Mouse (Mus musculus) regulatory T cell (primary cell): ENCODE results near the gene Prdm10.

Experiments used
- in situ Hi-C: fragments of 300-600 bp; cut with MboI, MseI; formaldehyde crosslinking; loops from one replicate; pipeline ENCODE4 v1.15.1; 2025; ENCODE audit warnings: high pct_unique_total_duplicates

Gene Prdm10

DNA sequence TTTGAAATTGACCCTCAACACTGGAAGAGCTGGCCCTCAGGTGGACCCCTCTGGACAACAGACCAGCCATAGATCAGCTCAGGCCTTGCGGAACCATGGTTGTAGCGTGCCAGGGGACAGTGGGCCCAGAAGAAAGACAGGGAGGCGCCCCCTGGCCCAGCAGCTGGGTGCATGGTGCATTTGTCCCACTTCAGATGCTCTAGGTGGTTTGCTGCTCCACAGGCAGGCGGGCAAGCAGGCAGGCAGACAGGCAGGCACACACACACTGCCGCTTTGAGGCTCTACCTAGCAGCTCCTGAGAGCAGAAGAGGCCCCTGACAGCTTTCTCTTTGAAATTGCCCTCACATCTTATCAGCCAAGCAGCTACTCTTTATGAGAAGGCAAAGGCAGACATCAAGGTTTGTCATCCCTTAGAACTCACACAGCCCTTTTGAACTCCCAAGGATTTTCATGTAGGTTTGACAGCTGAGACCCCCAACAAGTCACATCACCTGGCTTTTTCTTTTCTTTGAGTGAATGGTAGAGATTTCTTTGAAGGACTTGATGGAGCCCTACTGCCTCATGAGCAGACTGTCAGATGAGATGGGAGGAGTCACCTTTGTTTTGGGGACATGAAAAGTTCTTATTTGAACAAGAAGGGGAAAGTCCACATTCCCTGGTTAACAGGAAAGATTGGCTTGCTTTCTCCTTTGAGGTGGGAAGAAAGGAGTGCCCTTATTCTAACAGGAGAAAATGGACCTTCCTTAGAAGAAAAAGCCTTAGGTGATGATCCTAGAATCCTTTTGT, 21.4 kb downstream of the Prdm10 start:
- in situ Hi-C loops, result no loop called here

DNA sequence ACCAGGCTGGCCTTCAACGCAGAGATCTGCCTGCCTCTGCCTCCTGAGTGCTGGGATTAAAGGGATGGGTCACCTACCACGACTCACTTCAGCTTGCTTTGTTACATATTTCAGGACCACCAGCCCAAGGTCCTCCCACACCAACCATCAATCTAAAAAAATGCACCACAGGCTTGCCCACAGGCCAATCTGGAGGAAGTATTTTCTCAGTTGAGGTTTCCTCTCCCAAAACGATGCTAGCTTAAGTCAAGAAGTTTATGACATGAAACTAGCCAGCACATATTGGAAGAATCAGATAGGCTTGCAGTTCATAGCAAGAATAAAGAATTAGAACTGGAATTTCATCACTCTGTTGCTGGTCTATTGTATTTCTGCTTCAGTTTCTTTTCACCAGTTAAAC, 24.0 kb downstream of the Prdm10 start:
- in situ Hi-C loops, result no loop called here

DNA sequence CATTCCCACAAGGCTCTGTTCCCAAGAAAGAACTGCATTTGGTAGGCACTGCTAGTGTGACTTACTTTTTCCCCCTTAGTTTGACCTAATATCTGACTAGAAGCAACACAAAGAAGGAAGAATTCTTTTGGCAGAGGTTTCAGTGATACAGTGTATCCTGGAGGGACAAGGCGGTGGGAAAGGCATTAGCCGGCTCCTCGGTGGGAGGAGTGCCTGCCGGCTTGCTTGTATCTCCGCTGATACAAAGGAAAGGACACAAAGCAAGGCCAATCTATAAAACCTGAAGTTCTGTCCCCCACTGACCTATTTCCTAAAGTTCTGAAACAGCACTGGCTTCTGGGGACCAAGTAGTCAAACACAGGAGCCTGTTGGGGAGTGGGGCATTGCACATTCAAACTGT, 24.8 kb downstream of the Prdm10 start:
- in situ Hi-C loops, result no loop called here

DNA sequence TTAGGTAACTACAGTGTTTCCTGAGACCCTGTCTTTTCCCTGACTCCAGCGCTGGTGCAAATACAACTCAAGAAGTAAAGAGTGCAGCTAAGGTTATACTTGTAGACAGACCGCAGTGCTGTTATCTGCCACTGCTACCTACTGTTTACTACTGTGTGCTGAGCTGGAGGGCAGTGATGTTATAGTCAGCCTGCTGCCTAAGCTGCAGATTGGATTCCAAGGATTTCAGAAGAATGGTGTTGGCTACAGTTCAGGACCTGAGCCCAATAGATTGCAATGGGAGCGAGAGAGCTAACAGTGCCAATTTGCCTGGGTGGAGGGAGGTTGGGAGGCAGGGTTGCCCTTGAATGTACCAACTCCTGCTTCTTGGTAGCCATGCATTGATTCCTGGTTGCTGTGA, 25.5 kb downstream of the Prdm10 start:
- in situ Hi-C loops, result no loop called here

DNA sequence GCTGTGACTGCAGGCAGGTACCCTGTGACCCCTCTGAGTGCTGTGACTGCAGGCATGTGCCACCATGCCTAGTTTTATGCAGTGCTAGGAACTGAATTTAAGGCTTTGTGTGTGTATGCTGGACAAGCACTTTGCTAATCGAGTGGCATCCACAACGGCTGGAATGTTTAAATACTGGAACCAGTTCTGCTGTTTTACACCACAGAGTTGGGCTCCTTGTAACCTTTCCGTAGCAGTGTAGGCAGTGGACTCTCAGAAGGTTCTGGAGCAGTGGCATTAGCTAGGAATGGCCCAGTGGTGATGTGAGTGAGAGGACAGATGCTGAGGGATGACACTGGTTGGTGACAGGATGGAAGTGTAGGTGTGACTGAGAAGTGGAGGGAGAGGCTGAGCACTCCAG, 26.9 kb downstream of the Prdm10 start:
- in situ Hi-C loops, result no loop called here

DNA sequence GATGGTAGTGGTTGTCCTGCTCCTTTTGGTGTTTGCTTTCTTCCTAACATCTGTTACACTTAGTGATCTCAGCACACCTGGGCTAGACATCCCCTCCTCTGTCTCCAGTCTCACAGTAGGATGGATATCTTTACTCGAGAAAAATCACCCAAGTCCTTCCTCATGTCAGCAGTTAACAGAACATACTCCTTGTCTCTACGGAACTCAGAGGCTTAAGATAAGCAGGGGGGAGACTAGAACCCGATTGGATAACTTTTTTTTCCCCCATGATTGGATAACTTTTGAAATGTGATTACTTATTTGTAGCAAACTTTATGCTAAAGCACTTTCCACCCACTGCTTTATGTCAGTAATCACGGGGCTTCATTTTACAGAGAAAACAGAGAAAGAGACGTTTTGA, 28.7 kb downstream of the Prdm10 start:
- in situ Hi-C loops, result no loop called here

DNA sequence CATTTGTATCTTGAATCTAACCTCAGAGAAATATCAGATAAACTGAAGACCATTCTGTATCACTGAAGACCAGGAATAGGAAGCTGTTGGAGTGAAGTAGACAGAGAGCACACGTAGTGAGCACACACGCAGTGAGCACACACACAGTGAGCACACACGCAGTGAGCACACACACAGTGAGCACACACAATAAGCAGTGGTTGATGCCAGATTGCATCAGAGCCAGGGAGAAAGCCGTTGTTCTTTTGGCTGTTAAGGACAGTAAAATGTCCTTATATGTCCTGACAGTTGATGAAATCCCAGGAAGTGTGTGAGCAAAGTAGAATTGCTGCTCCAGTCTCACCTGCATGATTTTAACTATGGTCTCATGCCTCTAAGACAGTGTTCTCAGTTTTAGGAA, 30.3 kb downstream of the Prdm10 start:
- in situ Hi-C loops, result no loop called here

DNA sequence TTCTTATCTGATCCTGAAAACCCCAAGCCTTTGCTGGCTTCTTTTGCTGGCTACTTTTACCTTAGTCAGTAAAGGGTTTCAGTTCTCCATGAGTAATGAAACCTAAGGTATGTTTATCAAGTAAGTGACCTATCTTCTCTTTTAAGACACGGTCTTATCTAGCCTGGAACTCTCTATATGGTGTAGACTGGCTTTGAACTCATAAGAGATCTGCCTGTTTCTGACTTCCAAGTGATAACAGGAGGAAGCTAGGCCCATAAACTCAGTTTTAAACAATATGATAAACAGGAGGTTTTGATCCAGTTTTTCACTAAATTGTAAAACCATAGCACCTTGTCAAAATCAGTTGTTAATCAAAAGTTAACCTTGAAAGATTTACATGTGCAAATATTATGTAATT, 33.5 kb downstream of the Prdm10 start:
- in situ Hi-C loops, result no loop called here

DNA sequence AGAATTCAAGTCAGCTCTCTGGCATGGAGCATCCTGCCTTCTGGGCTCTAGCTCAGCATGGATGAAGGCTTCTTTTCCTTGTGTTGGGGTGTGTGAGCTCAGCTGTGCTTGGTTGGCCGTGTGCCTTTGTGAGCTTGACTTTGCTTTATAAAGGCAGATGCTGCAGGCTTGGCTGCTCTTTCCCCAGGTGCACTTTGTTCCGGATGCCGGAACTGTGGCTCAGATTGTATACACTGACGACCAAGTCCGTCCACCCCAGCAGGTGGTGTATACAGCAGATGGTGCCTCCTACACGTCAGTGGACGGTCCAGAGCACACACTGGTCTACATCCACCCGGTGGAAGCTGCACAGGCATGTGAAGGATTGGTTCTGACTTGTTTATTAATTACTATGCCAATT, 35.6 kb downstream of the Prdm10 start:
- in situ Hi-C loops, result no loop called here

DNA sequence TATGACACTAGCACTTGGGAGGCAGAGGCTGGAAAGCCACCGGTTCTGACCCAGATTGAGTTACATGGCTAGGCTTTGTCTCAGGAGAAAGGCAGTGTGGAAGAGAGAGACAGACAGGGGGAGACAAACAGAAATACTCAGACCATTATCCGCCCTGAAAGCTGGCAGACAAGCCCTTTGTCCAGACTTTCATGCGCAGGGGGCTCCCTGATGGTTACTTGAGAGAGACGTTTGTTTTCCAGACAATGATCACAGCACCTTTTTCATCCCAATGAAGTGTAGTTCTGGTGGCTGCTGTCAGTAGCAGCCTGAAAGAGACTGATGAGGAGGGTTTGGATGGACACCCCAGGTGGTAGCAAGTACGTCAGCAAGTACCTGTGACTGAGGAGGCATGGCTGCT, 38.6 kb downstream of the Prdm10 start:
- in situ Hi-C loops, result no loop called here

DNA sequence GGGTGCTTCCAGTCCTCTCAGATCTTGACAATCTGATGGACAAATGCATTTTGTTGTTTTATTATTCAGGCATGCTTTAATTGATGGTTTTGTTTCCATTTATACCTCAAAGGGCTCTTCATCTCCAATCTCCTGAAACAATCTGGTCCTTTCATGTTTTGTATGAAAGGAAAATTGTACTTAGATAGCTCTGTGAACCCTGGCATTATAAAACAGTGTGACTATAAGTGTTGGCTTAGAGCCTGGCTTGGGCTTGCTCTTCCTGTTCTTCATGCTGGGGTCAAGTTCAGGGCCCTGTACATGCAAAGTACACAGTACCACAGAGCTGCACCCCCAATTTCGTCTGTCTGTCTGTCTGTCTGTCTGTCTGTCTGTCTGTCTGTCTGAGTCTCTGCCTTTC, 40.4 kb downstream of the Prdm10 start:
- in situ Hi-C loops, result no loop called here

DNA sequence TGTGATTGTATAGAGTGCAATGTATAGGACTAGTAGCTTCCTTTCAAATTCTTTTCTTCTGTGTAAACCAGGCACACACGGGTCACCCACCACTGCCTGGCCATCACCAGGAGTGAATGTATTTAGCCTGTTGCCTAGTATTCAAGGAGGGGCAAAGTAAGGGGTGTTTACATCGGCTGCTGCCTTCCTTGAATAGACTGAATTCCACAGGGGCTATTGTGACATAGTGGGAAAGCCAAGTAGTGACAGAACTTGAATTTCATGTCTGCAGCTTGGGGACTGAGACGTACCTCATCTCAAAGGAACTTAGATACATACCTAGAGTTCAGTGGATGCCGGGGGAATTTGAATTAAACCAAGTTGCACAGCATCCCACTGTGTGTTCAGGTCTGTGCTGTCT, 41.2 kb downstream of the Prdm10 start:
- in situ Hi-C loops, result no loop called here

DNA sequence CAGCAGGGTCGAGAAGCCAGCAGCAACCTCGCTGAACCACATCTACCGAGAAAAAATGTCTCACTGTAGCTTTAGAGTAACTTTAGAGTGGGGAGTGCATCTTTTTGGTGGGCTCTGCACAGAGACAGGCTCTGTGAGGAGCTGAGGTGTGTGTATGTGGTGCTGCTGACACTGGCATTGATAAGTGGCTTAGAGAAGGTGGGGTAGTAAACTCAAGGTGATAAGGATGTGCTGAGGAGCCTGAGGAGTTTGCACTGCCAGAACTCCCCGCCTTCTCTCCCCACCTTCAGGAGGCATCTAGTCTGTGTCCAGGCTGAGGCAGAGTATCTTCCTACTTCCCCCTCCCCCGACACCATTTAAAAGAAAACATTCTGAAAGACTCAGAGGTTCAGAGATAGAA, 41.8 kb downstream of the Prdm10 start:
- in situ Hi-C loops, result no loop called here

DNA sequence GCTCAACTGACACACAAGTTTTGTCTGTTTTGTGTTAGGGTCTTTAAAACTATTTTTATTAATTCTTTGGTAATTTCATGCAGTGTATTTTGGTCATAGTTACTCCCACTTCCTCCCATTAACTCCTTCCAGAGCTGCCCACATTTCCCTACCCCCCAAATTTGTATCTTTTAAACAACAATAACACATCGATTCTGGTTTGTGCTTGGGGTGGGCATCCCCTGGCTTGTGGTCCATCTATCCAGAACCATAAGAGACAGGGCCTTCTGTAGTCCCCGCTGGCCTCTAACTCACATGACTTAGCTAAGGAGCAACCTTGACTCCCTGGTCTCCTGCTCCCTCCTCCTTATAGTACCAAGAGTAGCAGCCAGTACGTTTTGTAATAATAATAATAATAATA, 50.5 kb downstream of the Prdm10 start:
- in situ Hi-C loops, result no loop called here

DNA sequence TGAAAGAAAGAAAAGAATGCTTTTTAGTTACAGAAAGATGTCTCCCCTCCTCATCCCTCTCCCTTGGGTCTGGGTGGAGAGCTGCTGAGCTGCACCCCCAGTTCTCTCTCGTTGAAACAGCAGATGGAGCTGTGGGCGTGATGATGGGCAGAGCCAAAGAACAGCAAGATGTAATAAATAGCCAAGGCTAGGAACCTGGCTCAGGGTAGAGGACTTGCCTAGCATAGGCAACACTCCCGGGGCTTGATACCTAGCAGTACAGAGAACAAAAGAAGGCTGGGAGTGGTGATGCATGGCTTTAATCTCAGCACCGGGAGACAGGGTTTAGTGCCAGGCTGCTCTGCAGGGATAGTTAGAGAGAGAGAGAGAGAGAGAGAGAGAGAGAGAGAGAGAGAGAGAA, 50.9 kb downstream of the Prdm10 start:
- in situ Hi-C loops, result no loop called here

DNA sequence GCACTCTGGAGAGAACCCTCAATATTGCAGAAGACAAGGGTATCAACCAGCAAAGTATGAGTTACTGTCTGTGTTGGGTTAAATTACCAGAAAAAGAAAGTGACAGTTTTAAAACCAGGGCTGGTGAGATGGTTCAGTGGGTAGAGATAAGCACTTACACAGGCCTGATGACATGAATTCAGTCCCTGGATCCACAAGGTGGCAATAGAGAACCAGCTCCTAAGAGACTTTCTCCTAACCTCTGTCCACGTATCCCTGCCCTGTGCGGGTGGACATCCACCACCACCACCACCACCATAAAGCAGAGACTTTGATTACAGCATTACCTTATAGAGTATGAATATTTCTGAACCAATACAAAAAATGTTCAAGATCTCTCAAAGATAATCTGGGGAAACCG, 51.6 kb downstream of the Prdm10 start:
- in situ Hi-C loops, result no loop called here

DNA sequence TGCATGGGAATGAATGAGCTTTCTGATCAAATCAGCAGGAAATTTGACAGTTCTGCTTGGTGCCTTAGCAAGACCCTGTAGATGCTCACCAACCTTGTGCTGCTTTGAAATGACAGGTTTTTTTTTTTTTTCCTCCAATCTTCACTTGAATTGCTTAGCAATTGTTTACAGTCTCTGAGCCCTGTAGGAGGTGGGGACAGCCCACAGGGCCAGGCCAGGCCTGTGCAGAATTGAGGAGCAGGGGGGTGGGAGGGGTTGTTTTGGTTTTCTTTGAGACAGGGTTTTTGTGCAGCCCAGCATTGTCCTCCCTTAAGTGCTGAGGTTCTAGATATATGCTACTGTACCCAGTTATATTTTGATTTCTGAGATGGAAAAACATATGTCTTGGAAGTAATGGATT, 52.5 kb downstream of the Prdm10 start:
- in situ Hi-C loops, result no loop called here

DNA sequence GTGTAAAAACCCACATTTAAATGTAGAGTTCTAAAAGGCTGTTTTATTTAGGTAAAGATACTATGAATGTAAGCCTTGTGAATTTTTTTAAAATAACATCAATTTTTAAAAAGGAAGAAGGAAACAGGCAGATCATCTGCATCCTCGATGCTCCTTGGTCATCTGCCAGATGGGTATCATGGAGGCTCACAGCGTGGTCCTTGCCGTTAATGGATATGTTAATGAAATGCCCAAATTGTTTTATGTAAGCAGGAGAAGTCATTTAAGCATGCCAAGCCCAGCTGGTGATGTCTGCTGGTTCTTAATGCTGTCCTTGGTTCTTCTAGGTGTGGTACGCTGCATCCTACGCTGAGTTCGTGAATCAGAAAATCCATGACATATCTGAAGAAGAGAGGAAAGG, 54.7 kb downstream of the Prdm10 start:
- in situ Hi-C loops, result no loop called here

DNA sequence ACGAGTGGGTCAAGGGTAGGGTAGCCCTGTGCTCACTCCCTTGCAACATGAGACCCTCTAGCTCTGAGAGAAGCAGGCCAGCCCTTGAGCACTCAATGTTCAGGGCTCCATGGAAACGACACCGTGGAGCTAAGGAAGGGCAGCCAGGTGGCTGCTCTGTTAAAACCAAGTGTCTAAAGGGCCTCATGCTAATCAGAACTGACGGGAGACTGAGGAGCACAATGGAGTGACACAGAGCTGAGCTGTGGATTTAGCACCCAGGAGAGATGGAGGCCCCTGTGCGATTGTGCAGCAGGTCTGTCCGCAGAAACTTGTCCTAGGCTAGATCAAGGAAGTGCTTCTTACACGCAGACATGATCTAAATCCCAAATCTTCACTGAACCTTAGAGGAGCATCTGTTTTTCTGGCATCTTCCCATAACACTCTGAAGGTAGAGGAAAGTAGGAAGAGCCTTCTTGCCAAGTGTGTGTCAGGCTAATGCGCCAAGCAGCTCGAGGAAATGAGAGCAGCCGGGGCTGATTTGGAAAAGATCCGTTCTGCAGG, 64.0 kb downstream of the Prdm10 start:
- in situ Hi-C loops, result no loop called here

DNA sequence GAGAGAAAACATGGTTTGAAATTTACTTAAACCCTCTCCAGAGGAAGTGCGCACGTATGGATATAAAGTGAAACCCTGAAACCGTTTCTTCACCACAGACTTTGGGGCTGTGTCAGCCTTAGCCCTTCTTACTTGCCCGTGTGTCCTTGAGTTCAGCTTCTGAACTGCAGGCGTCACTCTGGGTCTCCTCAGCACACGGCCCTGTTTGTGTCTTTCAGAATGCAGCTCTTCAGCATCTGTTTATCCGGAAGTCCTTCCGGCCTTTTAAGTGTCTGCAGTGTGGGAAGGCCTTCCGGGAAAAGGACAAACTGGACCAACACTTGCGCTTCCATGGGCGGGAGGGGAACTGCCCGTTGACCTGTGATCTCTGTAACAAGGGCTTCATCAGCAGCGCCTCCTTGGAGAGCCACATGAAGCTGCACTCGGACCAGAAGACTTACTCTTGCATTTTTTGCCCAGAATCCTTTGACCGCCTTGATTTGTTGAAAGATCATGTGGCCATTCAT, 66.3 kb downstream of the Prdm10 start:
- in situ Hi-C loops, result no loop called here

DNA sequence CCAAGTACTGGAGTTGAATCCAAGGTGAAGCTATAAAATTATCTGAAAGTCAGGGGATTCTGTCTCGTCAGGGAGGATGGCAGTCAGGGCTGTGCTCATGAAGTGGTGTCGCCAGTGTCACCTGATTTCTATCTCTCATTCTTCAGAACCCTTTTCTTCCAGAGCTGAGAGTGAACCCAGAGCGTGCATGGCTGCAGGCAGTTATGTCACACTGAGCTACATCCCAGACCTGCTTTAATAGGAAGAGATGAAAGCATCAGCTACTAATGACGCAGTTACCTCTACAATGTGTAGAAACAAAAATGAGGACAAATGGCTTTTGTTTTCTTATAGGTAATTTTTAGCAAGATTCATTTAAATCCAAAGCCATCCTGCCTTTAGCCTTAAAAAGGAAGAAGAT, 68.1 kb downstream of the Prdm10 start:
- in situ Hi-C loops, result no loop called here

DNA sequence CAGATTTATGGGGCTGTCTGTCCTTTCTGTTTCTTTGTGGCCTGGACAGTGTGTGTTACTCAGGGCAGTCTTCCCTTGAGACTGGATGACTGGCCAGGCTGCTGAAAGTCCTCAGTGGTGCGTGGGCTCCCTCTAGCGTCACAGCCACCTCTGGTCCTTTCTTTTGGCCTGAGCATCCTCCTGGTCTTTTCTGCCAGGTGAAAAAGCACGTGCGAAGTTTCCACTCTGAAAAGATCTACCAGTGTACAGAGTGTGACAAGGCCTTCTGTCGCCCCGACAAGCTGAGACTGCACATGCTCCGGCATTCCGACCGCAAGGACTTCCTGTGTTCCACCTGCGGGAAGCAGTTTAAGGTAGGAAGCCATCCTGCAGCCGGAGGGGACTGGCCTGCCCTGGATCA, 68.6 kb downstream of the Prdm10 start:
- in situ Hi-C loops, result no loop called here

DNA sequence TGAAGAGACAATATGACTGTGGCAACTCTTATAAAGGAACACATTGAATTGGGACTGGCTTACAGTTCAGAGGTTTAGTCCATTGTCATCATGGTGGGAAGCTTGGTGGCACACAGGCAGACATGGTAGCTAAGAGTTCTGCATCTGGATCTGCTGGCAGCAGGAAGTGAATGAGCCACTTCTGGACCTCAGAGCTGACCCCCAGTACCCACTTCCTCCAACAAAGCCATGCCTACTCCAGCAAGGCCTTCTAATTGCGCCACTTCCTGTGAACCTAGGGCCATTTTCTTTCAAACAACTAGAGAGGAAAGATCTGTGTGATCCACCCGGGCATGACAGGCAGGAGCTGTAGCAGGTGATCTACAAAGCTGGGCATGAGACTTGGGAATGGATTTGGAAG, 72.4 kb downstream of the Prdm10 start:
- in situ Hi-C loops, result loop anchor here (5.0 to 25.0 kb wide), 2 partner anchors 190 to 1715 kb away; no protein-coding TSS in a partner anchor

DNA sequence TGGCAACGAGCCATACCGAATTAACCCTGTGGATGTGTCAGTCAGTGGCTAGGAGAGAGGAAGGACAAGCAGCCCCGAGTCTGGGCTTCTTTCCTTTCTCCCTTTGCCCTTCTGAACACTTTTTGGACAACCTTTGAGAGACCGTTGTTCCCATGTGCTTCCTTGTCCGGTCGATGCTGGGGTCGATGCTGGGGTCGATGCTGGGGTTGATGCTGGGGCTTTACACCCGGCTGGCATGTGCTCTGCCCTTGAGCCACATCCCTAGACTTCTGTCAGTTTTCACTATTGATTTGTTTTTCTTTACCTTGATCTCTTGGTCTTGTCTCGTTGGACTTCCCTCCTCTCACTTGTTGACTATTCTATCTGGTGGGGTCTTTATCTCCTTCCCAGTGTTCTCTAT, 73.2 kb downstream of the Prdm10 start:
- in situ Hi-C loops, result loop anchor here (5.0 to 25.0 kb wide), 2 partner anchors 191 to 1716 kb away; no protein-coding TSS in a partner anchor
